ENCODE assay signal across 21 mouse cellular contexts in genomic region chr8:45308366-45308765, GRCm38 (mm10). TPM values are rescaled to one million over a fixed set of nuclear protein-coding genes. Genes with fewer than 3 reads are reported as not detected.
"Had no signal": no experiment of that assay in that cellular context is flagged by ENCODE, and none has a peak within 500 bp of the region (broad histone marks: within the 10 kb centered on the region; RNA-seq: fewer than 3 reads in every experiment).

TSS of gene Gm45753 (minus strand) at chr8:45308466.

- H3K27me3 ChIP-seq: megakaryocyte, embryonic 14.5 days; midbrain, embryonic 13.5 days; midbrain, embryonic 15.5 days; neural tube, embryonic 12.5 days; stomach, embryonic 15.5 days had no signal

- H3K4me2 ChIP-seq: midbrain, embryonic 11.5 days; midbrain, embryonic 13.5 days; midbrain, embryonic 15.5 days; neural tube, embryonic 12.5 days; stomach, embryonic 15.5 days had no signal

- DNase-seq: lung, adult 2 months; lung, postnatal 10 days; lung, postnatal 36 days; right cerebral cortex, postnatal 14 days; thymus, adult 2 months; thymus, postnatal 25 days; thymus, postnatal 4 days had no signal

- H3K4me1 ChIP-seq: megakaryocyte, embryonic 14.5 days; midbrain, embryonic 13.5 days; midbrain, embryonic 15.5 days; neural tube, embryonic 12.5 days; stomach, embryonic 15.5 days had no signal

- ATAC-seq: midbrain, embryonic 13.5 days; midbrain, embryonic 15.5 days had no signal

- H3K9me3 ChIP-seq: megakaryocyte, embryonic 14.5 days; midbrain, embryonic 13.5 days; midbrain, embryonic 15.5 days; neural tube, embryonic 12.5 days; stomach, embryonic 15.5 days had no signal

- H3K36me3 ChIP-seq: midbrain, embryonic 13.5 days; midbrain, embryonic 15.5 days; neural tube, embryonic 12.5 days; stomach, embryonic 15.5 days had no signal

- H3K9ac ChIP-seq: liver, embryonic 14.5 days; midbrain, embryonic 13.5 days; midbrain, embryonic 15.5 days; neural tube, embryonic 12.5 days; stomach, embryonic 15.5 days had no signal

- H3K4me3 ChIP-seq: megakaryocyte, embryonic 14.5 days; midbrain, embryonic 13.5 days; midbrain, embryonic 15.5 days; neural tube, embryonic 12.5 days; stomach, embryonic 15.5 days had no signal

- H3K27ac ChIP-seq: liver, embryonic 14.5 days; macrophage; midbrain, embryonic 13.5 days; midbrain, embryonic 15.5 days; neural tube, embryonic 12.5 days; stomach, embryonic 15.5 days; stomach, postnatal 0 days had no signal

RNA-seq across cellular contexts. Expression of gene Gm45753, which starts in this region (rescaled TPM):
- polyA plus RNA-seq: lung, embryonic 16.5 days; midbrain, embryonic 13.5 days; midbrain, embryonic 15.5 days; midbrain, postnatal 0 days; neural tube, embryonic 12.5 days; neural tube, embryonic 14.5 days; spleen, adult 2 months; thymus, adult 2 months; urinary bladder, adult 2 months had no signal
